Mouse (Mus musculus): ENCODE data around the gene Rora.

DNA sequence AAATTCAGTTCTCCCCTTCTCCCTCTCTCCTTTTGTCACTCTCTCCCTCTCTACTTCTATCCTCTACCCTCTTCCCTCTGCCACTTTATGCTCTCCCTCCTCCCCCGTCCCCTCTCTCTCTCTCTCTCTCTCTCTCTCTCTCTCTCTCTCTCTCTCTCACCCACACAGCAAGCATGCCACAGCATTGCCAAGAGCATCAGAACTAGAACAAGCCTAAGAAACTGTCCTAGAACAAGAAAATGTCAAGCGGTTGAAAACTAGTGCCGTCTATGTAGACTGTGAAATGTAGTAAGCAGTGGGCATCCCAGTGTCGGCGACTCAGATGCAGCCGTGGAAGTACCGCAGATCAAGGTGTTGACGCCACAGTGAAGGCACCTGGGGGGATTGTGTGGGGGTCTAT is 596.7 kb downstream of the Rora start:
- no peak for TF ChIP-seq POLR2A (IDR thresholded peaks at IDR 0.05; ENCODE audit: low read depth, low read length)
- TF ChIP-seq CTCF (IDR thresholded peaks at IDR 0.05; ENCODE audit: extremely low read depth, insufficient read length, insufficient replicate concordance, low read depth, low read length) = no peak
